Mouse (Mus musculus) midbrain, embryonic 11.5 days (tissue): Measurements from ENCODE around the gene Coro1b. TPM values are rescaled to one million over a fixed set of nuclear protein-coding genes. Genes with fewer than 3 reads are reported as not detected.
"Not testable (repeated sequence)": the region's sequence is repeated elsewhere in the genome, so short reads cannot be mapped to it uniquely, and the experiment has no call there.

Experiments used
- ATAC-seq: fragments of 200-750 bp; cut with Nextera tagmentation; 2 replicates; pipeline ENCODE4 v1.8.0; 2017; ENCODE audit warnings: moderate TSS enrichment, moderate library complexity; ENCODE audit not compliant: low FRiP score
- DNase-seq: peaks from one replicate; pipeline ENCODE4 v3.0.0; 2015; ENCODE audit warnings: low spot score; ENCODE audit errors: missing footprints
- H3K27ac ChIP-seq: fragments of 300-500 bp; sonication (generic); 2 replicates; pipeline ENCODE4 v1.5.1; 2014; ENCODE audit warnings: low read depth, low read length
- H3K27me3 ChIP-seq: fragments of 300-500 bp; sonication (generic); 2 replicates; pipeline ENCODE4 v1.6.1; 2014; ENCODE audit warnings: mild to moderate bottlenecking, low read length, moderate library complexity, mixed read lengths; ENCODE audit not compliant: control insufficient read depth, insufficient read depth
- H3K36me3 ChIP-seq: fragments of 300-500 bp; sonication (generic); 2 replicates; pipeline ENCODE4 v1.6.1; 2014; ENCODE audit warnings: mild to moderate bottlenecking, low read length, moderate library complexity, mixed read lengths; ENCODE audit not compliant: control insufficient read depth, insufficient read depth
- H3K4me1 ChIP-seq: fragments of 300-500 bp; sonication (generic); 2 replicates; pipeline ENCODE4 v1.6.1; 2014; ENCODE audit warnings: low read length; ENCODE audit not compliant: control insufficient read depth, insufficient read depth
- H3K4me2 ChIP-seq: fragments of 300-500 bp; sonication (generic); 2 replicates; pipeline ENCODE4 v1.6.1; 2014; ENCODE audit warnings: mild to moderate bottlenecking, moderate library complexity
- H3K4me3 ChIP-seq: fragments of 300-500 bp; sonication (generic); 2 replicates; pipeline ENCODE4 v1.5.1; 2014; ENCODE audit warnings: low read depth, low read length
- H3K9ac ChIP-seq: fragments of 300-500 bp; sonication (generic); 2 replicates; pipeline ENCODE4 v1.6.1; 2014; ENCODE audit warnings: low read length
- H3K9me3 ChIP-seq: fragments of 300-500 bp; sonication (generic); 2 replicates; pipeline ENCODE4 v1.6.1; 2016; ENCODE audit warnings: low read length; ENCODE audit not compliant: control insufficient read depth
- WGBS: fragments of 180-500 bp; shearing (Covaris S2); extraction: QIAGEN DNeasy Blood & Tissue Kit; methylation state at CpG from one replicate; pipeline ENCODE4 v1.1.7; 2014; 5-methylcytosine and 5-hydroxymethylcytosine counted together
- polyA plus RNA-seq: library from polyadenylated mRNA; unstranded; fragments of >200 nt; fragmentation: Nextera tagmentation; extraction: Ambion mirVana; gene quantifications from 2 replicates; pipeline ENCODE4 v1.2.1, GENCODE M21; 2014

Coro1b gene
- polyA plus RNA-seq, 1 experiment from 2014 or later = 127 TPM

GRCm38 (mm10) chr19:4117006-4117405, 31.4 kb upstream of the Coro1b start:
- Histone ChIP-seq H3K27ac (no peak overlapping the region), H3K27me3 (no peaks in the 10 kb centered on the region), H3K9me3 (no peaks in the 10 kb centered on the region), H3K4me2 (no peak overlapping the region), H3K36me3 (peaks cover 5% of the 10 kb centered on the region), H3K4me1 (peaks cover 5% of the 10 kb centered on the region), H3K4me3 (no peak overlapping the region), H3K9ac (no peak overlapping the region)
- 97% methylated on average over 7 of the region's 7 CpGs for whole genome bisulfite sequencing
- DNase-seq (peak; percentile 49), ATAC-seq (no peak)

GRCm38 (mm10) chr19:4118350-4118749, 30.1 kb upstream of the Coro1b start:
- no peak for ATAC-seq
- no peaks in the 10 kb centered on the region for H3K27me3 ChIP-seq

DNA sequence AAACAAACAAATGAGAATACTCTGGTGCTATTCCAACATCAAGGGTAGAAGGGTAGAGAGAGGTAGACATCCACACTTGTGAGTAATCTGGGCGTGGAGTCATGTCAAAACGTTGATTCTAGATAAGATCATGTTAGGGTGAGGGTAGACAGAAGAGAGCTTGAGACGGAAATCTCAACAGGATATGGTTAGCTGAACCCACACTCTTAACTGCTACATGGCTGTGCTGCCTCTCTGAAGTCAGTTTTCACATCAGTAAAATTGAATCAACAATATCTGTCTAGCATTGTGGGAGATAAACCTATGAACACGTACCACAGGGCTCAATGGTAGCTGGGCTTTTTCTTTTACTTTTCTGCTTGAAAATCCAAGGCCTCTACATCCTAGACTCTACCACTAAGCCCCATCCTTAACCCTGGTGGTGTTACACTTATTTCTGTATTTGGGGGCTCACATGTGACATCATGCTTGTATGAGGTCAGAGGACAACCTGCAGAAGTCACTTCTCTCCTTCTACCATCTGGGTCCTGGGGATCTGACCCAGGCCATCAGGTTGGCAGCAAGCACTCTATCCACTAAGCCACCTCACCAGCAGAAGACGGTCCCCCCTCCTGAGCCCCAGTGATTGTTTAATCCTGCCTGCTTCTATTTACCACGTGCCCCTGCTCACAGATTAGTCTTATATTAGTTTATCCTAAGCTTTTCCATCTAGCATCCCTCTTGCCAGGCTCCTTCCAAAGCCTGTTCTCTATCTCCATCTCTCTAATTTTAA, 28.5 kb upstream of the Coro1b start:
- WGBS = 91% methylated on average over 6 of the region's 6 CpGs
- Histone ChIP-seq H3K27me3 (no peaks in the 10 kb centered on the region), H3K9me3 (no peaks in the 10 kb centered on the region), H3K4me3 (no peak overlapping the region), H3K4me2 (no peak overlapping the region), H3K9ac (no peak overlapping the region), H3K36me3 (no peaks in the 10 kb centered on the region), H3K4me1 (peaks cover 5% of the 10 kb centered on the region), H3K27ac (no peak overlapping the region)
- no peak for ATAC-seq
- DNase-seq = no peak

More at GRCm38 (mm10) chr19:4118350-4118749, 30.1 kb upstream of the Coro1b start:
- no peak for DNase-seq
- no peak overlapping the region for H3K9ac ChIP-seq
- H3K27ac ChIP-seq = no peak overlapping the region
- WGBS = 97% methylated on average over 2 of the region's 2 CpGs
- H3K36me3 ChIP-seq = peaks cover 5% of the 10 kb centered on the region
- no peaks in the 10 kb centered on the region for H3K9me3 ChIP-seq
- H3K4me3 ChIP-seq = no peak overlapping the region
- peaks cover 5% of the 10 kb centered on the region for H3K4me1 ChIP-seq
- H3K4me2 ChIP-seq = no peak overlapping the region

GRCm38 (mm10) chr19:4120496-4120895, 27.9 kb upstream of the Coro1b start:
- ATAC-seq = no peak; the same call in 1 of the 2 replicates
- Histone ChIP-seq H3K36me3 (no peaks in the 10 kb centered on the region), H3K4me1 (peaks cover 8% of the 10 kb centered on the region), H3K9me3 (no peaks in the 10 kb centered on the region), H3K4me2 (peak overlapping the region; percentile 44), H3K4me3 (no peak overlapping the region), H3K27ac (no peak overlapping the region), H3K27me3 (no peaks in the 10 kb centered on the region), H3K9ac (no peak overlapping the region)
- DNase-seq = no peak
- 92% methylated on average over 2 of the region's 2 CpGs for WGBS

GRCm38 (mm10) chr19:4121097-4121805, 27.2 kb upstream of the Coro1b start:
- Histone ChIP-seq H3K27me3 (no peaks in the 10 kb centered on the region), H3K4me2 (peak overlapping the region; percentile 44), H3K4me3 (peak overlapping the region; percentile 31), H3K9me3 (no peaks in the 10 kb centered on the region), H3K36me3 (no peaks in the 10 kb centered on the region), H3K9ac (peak overlapping the region; percentile 62), H3K27ac (peak overlapping the region; percentile 46), H3K4me1 (peaks cover 8% of the 10 kb centered on the region)
- DNase-seq (peak; percentile 100), ATAC-seq (peak; percentile 80)
- 4% methylated on average over 38 of the region's 38 CpGs for WGBS

DNA sequence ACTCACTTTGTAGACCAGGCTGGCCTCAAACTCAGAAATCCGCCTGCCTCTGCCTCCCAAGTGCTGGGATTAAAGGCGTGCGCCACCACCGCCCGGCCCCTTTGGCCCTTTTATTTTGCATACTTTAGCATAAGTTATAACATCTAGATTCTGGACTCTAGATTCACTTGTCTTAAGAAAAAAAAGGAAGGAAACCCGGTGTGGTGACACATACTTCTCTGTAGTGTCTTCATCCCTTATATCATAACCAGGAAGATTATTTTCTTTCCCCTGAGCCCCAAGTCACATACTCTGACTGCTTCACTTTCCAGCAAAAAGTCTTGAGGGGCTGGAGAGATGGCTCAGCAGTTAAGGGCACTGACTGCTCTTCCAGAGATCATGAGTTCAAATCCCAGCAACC, 26.5 kb upstream of the Coro1b start:
- not testable (repeated sequence) for H3K27me3 ChIP-seq, H3K9ac ChIP-seq, H3K27ac ChIP-seq, ATAC-seq, H3K4me2 ChIP-seq, H3K4me3 ChIP-seq, DNase-seq, H3K9me3 ChIP-seq, H3K36me3 ChIP-seq
- H3K4me1 ChIP-seq = peaks cover 14% of the 10 kb centered on the region
- 60% methylated on average over 6 of the region's 6 CpGs for WGBS

GRCm38 (mm10) chr19:4122411-4123370, 25.7 kb upstream of the Coro1b start:
- Histone ChIP-seq H3K27ac (no peak overlapping the region), H3K27me3 (no peaks in the 10 kb centered on the region), H3K4me3 (no peak overlapping the region), H3K9me3 (no peaks in the 10 kb centered on the region), H3K4me2 (no peak overlapping the region), H3K4me1 (peaks cover 16% of the 10 kb centered on the region), H3K36me3 (no peaks in the 10 kb centered on the region), H3K9ac (no peak overlapping the region)
- 86% methylated on average over 7 of the region's 7 CpGs for WGBS
- DNase-seq (peak; percentile 66), ATAC-seq (no peak)

- H3K27ac ChIP-seq = no peak overlapping the region
- H3K9me3 ChIP-seq = no peaks in the 10 kb centered on the region
- H3K4me3 ChIP-seq = no peak overlapping the region
- ATAC-seq (no peak), DNase-seq (no peak)
- H3K36me3 ChIP-seq = peaks cover 4% of the 10 kb centered on the region
- H3K27me3 ChIP-seq = no peaks in the 10 kb centered on the region
- 90% methylated on average over 4 of the region's 4 CpGs for WGBS
- peaks cover 16% of the 10 kb centered on the region for H3K4me1 ChIP-seq
- H3K4me2 ChIP-seq = no peak overlapping the region
- H3K9ac ChIP-seq = no peak overlapping the region
Measured at GRCm38 (mm10) chr19:4124432-4124831, 24.0 kb upstream of the Coro1b start.
